Mouse (Mus musculus): ENCODE measurements around the gene Gfod2. TPM values are rescaled to one million over a fixed set of nuclear protein-coding genes. Genes with fewer than 3 reads are reported as not detected.
A peak's percentile ranks its signal among the peaks of the same experiment; 100 is the strongest.

The Gfod2 gene
- polyA plus RNA-seq, 1 experiment from 2014 or later = 58.8 TPM

GRCm38 (mm10) chr8:105688242-105688752 is 70.2 kb downstream of the Gfod2 start:
- no peaks in the 10 kb centered on the region for H3K27me3 ChIP-seq
- no peak for ATAC-seq (ENCODE audit: low FRiP score, low read depth)
- no peak overlapping the region for H3K4me3 ChIP-seq
- H3K36me3 ChIP-seq = peaks cover 14% of the 10 kb centered on the region
- H3K4me1 ChIP-seq = peaks cover 6% of the 10 kb centered on the region
- no peak overlapping the region for H3K4me2 ChIP-seq (replicated peaks)
- H3K27ac ChIP-seq (replicated peaks) = no peak overlapping the region
- WGBS = 70% methylated on average over 14 of the region's 14 CpGs
- peaks cover 5% of the 10 kb centered on the region; the same call in 1 of the 2 replicates for H3K9me3 ChIP-seq
- H3K9ac ChIP-seq (replicated peaks) = no peak overlapping the region

- peaks cover 6% of the 10 kb centered on the region for H3K4me1 ChIP-seq
- H3K9ac ChIP-seq (replicated peaks) = no peak overlapping the region
- H3K27ac ChIP-seq (replicated peaks) = no peak overlapping the region
- H3K9me3 ChIP-seq = no peaks in the 10 kb centered on the region
- WGBS = 60% methylated on average over 8 of the region's 8 CpGs
- no peak for ATAC-seq (ENCODE audit: low FRiP score, low read depth)
- peaks cover 18% of the 10 kb centered on the region for H3K36me3 ChIP-seq
- H3K27me3 ChIP-seq = no peaks in the 10 kb centered on the region
- H3K4me3 ChIP-seq = no peak overlapping the region
- H3K4me2 ChIP-seq (replicated peaks) = no peak overlapping the region
These were observed 71.0 kb downstream of the Gfod2 start for GRCm38 (mm10) chr8:105687512-105687911.

GRCm38 (mm10) chr8:105686551-105686950 is 71.9 kb downstream of the Gfod2 start:
- H3K36me3 ChIP-seq = peaks cover 27% of the 10 kb centered on the region
- 72% methylated on average over 6 of the region's 6 CpGs for WGBS
- H3K4me2 ChIP-seq (replicated peaks) = no peak overlapping the region
- no peak overlapping the region for H3K9ac ChIP-seq (replicated peaks)
- H3K27me3 ChIP-seq = no peaks in the 10 kb centered on the region
- H3K4me3 ChIP-seq = no peak overlapping the region
- peaks cover 6% of the 10 kb centered on the region for H3K4me1 ChIP-seq
- no peaks in the 10 kb centered on the region for H3K9me3 ChIP-seq
- ATAC-seq (ENCODE audit: low FRiP score, low read depth) = no peak
- H3K27ac ChIP-seq (replicated peaks) = no peak overlapping the region

GRCm38 (mm10) chr8:105685796-105686308 is 72.6 kb downstream of the Gfod2 start, which contains the start of gene Carmil2:
Gene Carmil2, plus strand, starts transcription at chr8:105686274.
- ATAC-seq (ENCODE audit: low FRiP score, low read depth) = peak; percentile 30; the same call in 1 of the 2 replicates
- Histone ChIP-seq H3K4me3 (no peak within 1 kb of the TSS), H3K4me2 (replicated peaks) (peak within 1 kb of the TSS; percentile 29; the same call in 1 of the 2 replicates), H3K9me3 (no peaks in the 10 kb centered on the region), H3K36me3 (peaks cover 34% of the 10 kb centered on the region), H3K27me3 (no peaks in the 10 kb centered on the region), H3K9ac (replicated peaks) (no peak within 1 kb of the TSS), H3K4me1 (peaks cover 6% of the 10 kb centered on the region), H3K27ac (replicated peaks) (no peak within 1 kb of the TSS)
- 15% methylated on average over 20 of the region's 26 CpGs for WGBS

GRCm38 (mm10) chr8:105685325-105685724 is 73.1 kb downstream of the Gfod2 start:
- no peak for ATAC-seq (ENCODE audit: low FRiP score, low read depth)
- WGBS = 83% methylated on average over 7 of the region's 7 CpGs
- Histone ChIP-seq H3K36me3 (peaks cover 39% of the 10 kb centered on the region), H3K9ac (replicated peaks) (no peak overlapping the region), H3K9me3 (no peaks in the 10 kb centered on the region), H3K4me3 (no peak overlapping the region), H3K27me3 (no peaks in the 10 kb centered on the region), H3K4me1 (peaks cover 6% of the 10 kb centered on the region), H3K27ac (replicated peaks) (no peak overlapping the region), H3K4me2 (replicated peaks) (no peak overlapping the region)

- peaks cover 95% of the 10 kb centered on the region for H3K36me3 ChIP-seq
- no peak overlapping the region for H3K4me3 ChIP-seq
- H3K9me3 ChIP-seq = no peaks in the 10 kb centered on the region
- no peak overlapping the region for H3K4me2 ChIP-seq (replicated peaks)
- H3K27me3 ChIP-seq = no peaks in the 10 kb centered on the region
- WGBS = 90% methylated on average over 1 of the region's 1 CpGs
- no peak overlapping the region for H3K9ac ChIP-seq (replicated peaks)
- no peak for ATAC-seq (ENCODE audit: low FRiP score, low read depth)
- H3K4me1 ChIP-seq = no peaks in the 10 kb centered on the region
- no peak overlapping the region for H3K27ac ChIP-seq (replicated peaks)
These were observed 80.6 kb downstream of the Gfod2 start for GRCm38 (mm10) chr8:105677891-105678290.

Other genes starting within 250 kb of the Gfod2 start
- 20.1 and 23.5 TPM in 2 replicates for gene Hsd11b2, start 239.9 kb downstream of the Gfod2 start, polyA plus RNA-seq (2016; fragmentation: Nextera tagmentation; extraction: Ambion mirVana)
- gene Atp6v0d1, start 192.6 kb downstream of the Gfod2 start, polyA plus RNA-seq (2016; fragmentation: Nextera tagmentation; extraction: Ambion mirVana) = 107 and 110 TPM in 2 replicates
- gene Ripor1, start 153.4 kb downstream of the Gfod2 start, polyA plus RNA-seq (2016; fragmentation: Nextera tagmentation; extraction: Ambion mirVana) = 19.5 and 21.7 TPM in 2 replicates
- gene Ctcf, start 122.1 kb downstream of the Gfod2 start, polyA plus RNA-seq (2016; fragmentation: Nextera tagmentation; extraction: Ambion mirVana) = 157 TPM in 2 replicates
- gene Agrp, start 121.3 kb downstream of the Gfod2 start, polyA plus RNA-seq (2016; fragmentation: Nextera tagmentation; extraction: Ambion mirVana) = 1.3 TPM in 1 of 2 replicates, not detected in the other
- 8.7 and 9.0 TPM in 2 replicates for gene Carmil2, start 72.4 kb downstream of the Gfod2 start, polyA plus RNA-seq (2016; fragmentation: Nextera tagmentation; extraction: Ambion mirVana)
- 82.8 and 89.5 TPM in 2 replicates for gene Acd, start 57.6 kb downstream of the Gfod2 start, polyA plus RNA-seq (2016; fragmentation: Nextera tagmentation; extraction: Ambion mirVana)
- 31.7 and 32.7 TPM in 2 replicates for gene Pard6a, start 57.5 kb downstream of the Gfod2 start, polyA plus RNA-seq (2016; fragmentation: Nextera tagmentation; extraction: Ambion mirVana)
- gene 4933405L10Rik, start 51.0 kb downstream of the Gfod2 start, polyA plus RNA-seq (2016; fragmentation: Nextera tagmentation; extraction: Ambion mirVana) = 0.27 TPM in 1 of 2 replicates, not detected in the other
- 28.6 and 32.6 TPM in 2 replicates for gene Enkd1, start 50.5 kb downstream of the Gfod2 start, polyA plus RNA-seq (2016; fragmentation: Nextera tagmentation; extraction: Ambion mirVana)
- gene Ranbp10, start 68.7 kb upstream of the Gfod2 start, polyA plus RNA-seq (2016; fragmentation: Nextera tagmentation; extraction: Ambion mirVana) = 15.0 and 15.1 TPM in 2 replicates
- 0.22 and 0.63 TPM in 2 replicates for gene Tsnaxip1, start 69.1 kb upstream of the Gfod2 start, polyA plus RNA-seq (2016; fragmentation: Nextera tagmentation; extraction: Ambion mirVana)
- gene Cenpt, start 94.6 kb upstream of the Gfod2 start, polyA plus RNA-seq (2016; fragmentation: Nextera tagmentation; extraction: Ambion mirVana) = 66.3 and 67.0 TPM in 2 replicates
- 76.7 and 78.6 TPM in 2 replicates for gene Thap11, start 96.5 kb upstream of the Gfod2 start, polyA plus RNA-seq (2016; fragmentation: Nextera tagmentation; extraction: Ambion mirVana)
- gene Nutf2, start 101.9 kb upstream of the Gfod2 start, polyA plus RNA-seq (2016; fragmentation: Nextera tagmentation; extraction: Ambion mirVana) = 280 and 286 TPM in 2 replicates
- gene Edc4, start 122.2 kb upstream of the Gfod2 start, polyA plus RNA-seq (2016; fragmentation: Nextera tagmentation; extraction: Ambion mirVana) = 73.3 and 75.9 TPM in 2 replicates
- gene Nrn1l, start 134.9 kb upstream of the Gfod2 start, polyA plus RNA-seq (2016; fragmentation: Nextera tagmentation; extraction: Ambion mirVana) = 0.43 and 0.82 TPM in 2 replicates
- gene Pskh1, start 141.8 kb upstream of the Gfod2 start, polyA plus RNA-seq (2016; fragmentation: Nextera tagmentation; extraction: Ambion mirVana) = 23.0 and 23.2 TPM in 2 replicates
- gene Ctrl, start 175.2 kb upstream of the Gfod2 start, polyA plus RNA-seq (2016; fragmentation: Nextera tagmentation; extraction: Ambion mirVana) = 2.3 and 3.4 TPM in 2 replicates
- gene Psmb10, start 179.8 kb upstream of the Gfod2 start, polyA plus RNA-seq (2016; fragmentation: Nextera tagmentation; extraction: Ambion mirVana) = 21.4 and 25.8 TPM in 2 replicates
- gene Lcat, start 184.7 kb upstream of the Gfod2 start, polyA plus RNA-seq (2016; fragmentation: Nextera tagmentation; extraction: Ambion mirVana) = 0.45 and 0.99 TPM in 2 replicates
- gene Slc12a4, start 207.4 kb upstream of the Gfod2 start, polyA plus RNA-seq (2016; fragmentation: Nextera tagmentation; extraction: Ambion mirVana) = 11.4 and 12.7 TPM in 2 replicates
- gene Dpep3, start 220.8 kb upstream of the Gfod2 start, polyA plus RNA-seq (2016; fragmentation: Nextera tagmentation; extraction: Ambion mirVana) = not detected in 2 replicates
- 15.9 and 17.8 TPM in 2 replicates for gene Dus2, start 232.7 kb upstream of the Gfod2 start, polyA plus RNA-seq (2016; fragmentation: Nextera tagmentation; extraction: Ambion mirVana)
- gene Dpep2nb, start 247.3 kb upstream of the Gfod2 start, polyA plus RNA-seq (2016; fragmentation: Nextera tagmentation; extraction: Ambion mirVana) = 0.22 TPM in 1 of 2 replicates, not detected in the other

Data from midbrain, embryonic 12.5 days (tissue).